ENCODE assay signal across 9 mouse cellular contexts in genomic region chr16:55476544-55477208, GRCm38 (mm10).
DNase-seq lines count a peak whose midpoint lies in the region; ATAC-seq lines count a peak whose summit lies in the region.
"Had no signal": no experiment of that assay in that cellular context is flagged by ENCODE, and none has a peak within 500 bp of the region (broad histone marks: within the 10 kb centered on the region; RNA-seq: fewer than 3 reads in every experiment).

No protein-coding gene starts in this region.

- H3K4me3 ChIP-seq in heart, embryonic 14.5 days (ENCODE audit: control insufficient read depth in 1 of 2, insufficient read depth in 1 of 2, low read depth in 1 of 2, low read length in 2 of 2) = no peak overlapping the region
- no peak overlapping the region for H3K4me3 ChIP-seq in stomach, embryonic 14.5 days (ENCODE audit: low read depth, low read length)
- H3K4me3 ChIP-seq: liver, embryonic 13.5 days had no signal

- H3K4me1 ChIP-seq in heart, embryonic 14.5 days (ENCODE audit: control insufficient read depth in 2 of 2, insufficient read depth in 2 of 2, low read length in 2 of 2) = peaks cover 0 to 2% of the 10 kb centered on the region in 2 experiments; a peak in 1 of 4 replicates
- H3K4me1 ChIP-seq in stomach, embryonic 14.5 days (ENCODE audit: control insufficient read depth, insufficient read depth, low read length) = no peaks in the 10 kb centered on the region
- H3K4me1 ChIP-seq: liver, embryonic 13.5 days had no signal

- peak overlapping the region; percentile 39 for H3K4me2 ChIP-seq in heart, embryonic 14.5 days (ENCODE audit: low read length)
- no peak overlapping the region for H3K4me2 ChIP-seq in stomach, embryonic 14.5 days (replicated peaks; ENCODE audit: low read depth, low read length)
- H3K4me2 ChIP-seq: liver, embryonic 13.5 days had no signal

- H3K27ac ChIP-seq in heart, embryonic 14.5 days (replicated peaks in 1 of 2; ENCODE audit: control insufficient read depth in 1 of 2, insufficient read depth in 1 of 2, low read depth in 2 of 2, low read length in 2 of 2) = no peak overlapping the region
- H3K27ac ChIP-seq in stomach, embryonic 14.5 days (ENCODE audit: low read length) = no peak overlapping the region
- H3K27ac ChIP-seq: liver, embryonic 13.5 days had no signal

- no peak overlapping the region for H3K9ac ChIP-seq in heart, embryonic 14.5 days (ENCODE audit: low read length)
- H3K9ac ChIP-seq in stomach, embryonic 14.5 days (replicated peaks; ENCODE audit: low read depth, low read length) = no peak overlapping the region
- H3K9ac ChIP-seq: liver, embryonic 13.5 days had no signal

- H3K27me3 ChIP-seq in heart, embryonic 14.5 days (ENCODE audit: control insufficient read depth, insufficient read depth, low read length) = no peaks in the 10 kb centered on the region
- no peaks in the 10 kb centered on the region for H3K27me3 ChIP-seq in stomach, embryonic 14.5 days (ENCODE audit: control insufficient read depth, insufficient read depth, low read length)
- H3K27me3 ChIP-seq: liver, embryonic 13.5 days had no signal

- ATAC-seq in CD4-positive, CD25-positive, alpha-beta regulatory T cell, adult 4 months = peak; percentile 86
- ATAC-seq in heart, embryonic 14.5 days (ENCODE audit: insufficient number of reproducible peaks, insufficient read depth, low FRiP score, low read depth) = no peak
- peak; percentile 59; the same call in 1 of the 2 replicates for ATAC-seq in stomach, embryonic 14.5 days (ENCODE audit: insufficient number of reproducible peaks, insufficient read depth, low FRiP score, low read depth)

- 27% methylated on average over 17 of the region's 17 CpGs for WGBS in heart, embryonic 14.5 days
- 26% methylated on average over 17 of the region's 17 CpGs for WGBS in stomach, embryonic 14.5 days

- no peaks in the 10 kb centered on the region for H3K36me3 ChIP-seq in heart, embryonic 14.5 days (ENCODE audit: control insufficient read depth, insufficient read depth, low read length)
- no peaks in the 10 kb centered on the region for H3K36me3 ChIP-seq in stomach, embryonic 14.5 days (ENCODE audit: control insufficient read depth, insufficient read depth, low read length)
- H3K36me3 ChIP-seq: liver, embryonic 13.5 days had no signal

- H3K9me3 ChIP-seq in heart, embryonic 14.5 days (ENCODE audit: control insufficient read depth, low read length) = no peaks in the 10 kb centered on the region
- H3K9me3 ChIP-seq in stomach, embryonic 14.5 days (ENCODE audit: control insufficient read depth, low read depth, low read length) = no peaks in the 10 kb centered on the region
- H3K9me3 ChIP-seq: liver, embryonic 13.5 days had no signal

- peak; percentile 34 for DNase-seq in adrenal gland, postnatal 14 days
- DNase-seq in adrenal gland, adult 8-10 months = no peak
- peak; percentile 74 for DNase-seq in cerebellum, adult 9-10 months
- peak; percentile 33 for DNase-seq in kidney, postnatal 10 days
- peak; percentile 68 for DNase-seq in lung, postnatal 25 days (ENCODE audit: low spot score)
- DNase-seq: liver, embryonic 13.5 days had no signal
